Mouse (Mus musculus): ENCODE measurements around the gene Hmgcl. TPM values are rescaled to one million over a fixed set of nuclear protein-coding genes. Genes with fewer than 3 reads are reported as not detected.

The Hmgcl gene
- 10 to 100 TPM; 59.2 to 65.1 TPM for total RNA-seq (2023)

DNA sequence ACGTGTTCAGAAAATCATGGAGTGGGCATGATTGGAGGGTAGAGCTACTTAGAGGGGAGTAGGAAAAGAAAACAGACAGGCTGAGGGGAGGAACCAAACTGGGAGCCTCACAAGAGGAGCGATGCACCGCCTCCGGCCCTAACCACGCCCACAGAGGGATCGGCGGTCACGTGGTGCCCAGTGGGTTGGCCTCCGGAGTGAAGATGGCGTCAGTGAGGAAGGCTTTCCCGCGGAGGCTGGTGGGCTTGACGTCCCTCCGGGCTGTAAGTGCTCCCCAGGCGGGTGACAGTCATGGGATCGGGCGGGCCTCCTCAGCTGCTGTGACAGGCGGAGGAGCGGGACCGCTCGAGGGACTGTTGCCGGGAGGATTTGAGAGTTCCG is at the start of gene Hmgcl:
TSS of gene Hmgcl (plus strand) at position 171 of the 381 bp plus-strand sequence.

DNA sequence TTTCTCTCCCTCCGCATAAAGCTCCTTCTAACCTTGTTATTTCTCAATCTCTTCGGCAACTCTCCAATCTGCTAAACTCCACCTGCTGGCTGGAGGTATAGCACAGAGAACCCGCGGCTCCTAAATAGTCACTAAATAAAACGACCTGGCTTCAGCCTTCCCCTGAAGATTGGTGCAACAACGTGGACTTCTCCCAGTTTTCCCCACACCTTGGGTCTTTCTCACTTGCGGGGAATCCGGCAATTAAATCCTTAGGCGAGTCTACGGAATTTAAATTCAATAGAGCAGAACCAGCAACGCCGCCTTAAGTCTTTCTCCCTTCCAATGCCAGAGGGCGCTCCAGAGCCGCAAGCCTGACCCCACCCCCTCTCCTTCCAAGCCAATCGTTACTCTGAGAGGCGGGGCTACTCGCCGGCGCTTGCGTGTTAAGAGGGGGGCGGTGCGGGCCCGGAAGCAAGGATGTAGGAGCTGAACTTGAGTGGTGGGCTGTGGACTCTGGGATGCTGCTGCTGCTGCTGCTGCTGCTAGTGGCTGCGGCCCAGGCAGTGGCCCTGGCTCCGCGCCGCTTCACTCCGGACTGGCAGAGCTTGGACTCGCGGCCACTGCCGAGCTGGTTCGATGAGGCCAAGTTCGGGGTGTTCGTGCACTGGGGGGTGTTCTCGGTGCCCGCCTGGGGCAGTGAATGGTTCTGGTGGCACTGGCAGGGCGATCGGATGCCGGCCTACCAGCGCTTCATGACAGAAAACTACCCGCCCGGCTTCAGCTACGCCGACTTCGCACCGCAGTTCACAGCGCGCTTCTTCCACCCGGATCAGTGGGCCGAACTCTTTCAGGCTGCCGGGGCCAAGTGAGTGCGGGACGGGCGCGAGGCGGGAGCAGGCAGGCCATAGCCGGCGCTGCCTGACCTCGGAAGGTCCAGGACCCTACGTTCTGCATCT is 25.7 kb upstream of the Hmgcl start, which contains the start of gene Fuca1:
TSS of gene Fuca1 (plus strand) at position 432 of the 938 bp plus-strand sequence.

DNA sequence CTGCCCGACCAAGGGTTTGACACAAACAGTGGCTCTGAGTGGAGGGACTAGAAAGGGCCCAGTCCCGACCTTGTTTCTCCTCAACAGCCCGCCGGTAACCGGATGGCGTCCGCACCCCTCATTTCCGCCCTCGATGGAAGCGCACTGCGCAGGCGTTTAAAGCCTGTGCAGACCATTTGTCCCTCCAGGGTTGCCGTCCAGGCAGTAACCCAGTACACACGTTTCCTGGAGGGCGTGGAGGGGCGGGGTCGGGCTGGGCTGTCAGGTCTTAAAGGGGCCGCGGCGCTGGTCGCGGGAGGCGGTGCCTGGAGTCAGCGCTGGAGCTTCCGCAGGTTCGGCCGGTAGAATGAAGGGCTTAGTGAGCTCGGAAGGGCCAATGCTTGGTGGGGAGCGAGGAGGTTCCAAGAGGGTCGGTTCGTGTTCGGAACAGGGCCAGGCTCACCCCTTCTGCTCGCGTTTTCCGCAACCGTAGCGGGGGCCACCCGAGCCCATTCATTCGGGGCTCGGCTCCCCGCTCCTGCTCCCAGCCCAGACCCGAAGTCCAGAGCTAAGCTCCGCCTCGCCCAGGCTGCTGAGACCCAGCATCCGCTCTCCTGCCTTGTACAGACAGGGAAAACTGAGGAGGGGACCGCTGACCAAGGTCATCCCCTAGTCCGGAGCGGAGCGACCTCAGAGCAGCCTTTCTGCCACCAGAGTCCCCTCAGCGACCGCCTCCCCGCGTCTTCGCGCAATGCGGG is 17.4 kb downstream of the Hmgcl start, which contains the start of gene Gale:
TSS of gene Gale (plus strand) at position 271 of the 737 bp plus-strand sequence.

DNA sequence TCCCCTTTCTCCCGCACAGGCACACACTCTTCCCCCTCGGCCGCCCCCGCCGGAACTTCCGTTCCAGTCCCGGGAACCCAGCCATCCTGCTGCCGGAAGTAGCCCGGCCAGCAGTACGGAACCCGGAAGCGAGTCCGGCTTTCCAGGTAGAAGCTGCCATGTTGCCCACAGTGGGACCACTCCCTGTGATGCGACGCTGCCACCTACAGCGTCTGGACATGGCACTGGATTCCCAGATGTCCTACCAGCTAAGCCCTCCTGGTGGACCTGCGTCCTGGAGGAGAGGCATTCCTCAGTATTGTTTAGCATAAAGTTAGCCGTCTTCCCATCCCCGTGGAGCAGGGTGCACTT is 26.3 kb downstream of the Hmgcl start, which contains the start of gene Lypla2:
TSS of gene Lypla2 (minus strand) at position 71 of the 351 bp plus-strand sequence.

DNA sequence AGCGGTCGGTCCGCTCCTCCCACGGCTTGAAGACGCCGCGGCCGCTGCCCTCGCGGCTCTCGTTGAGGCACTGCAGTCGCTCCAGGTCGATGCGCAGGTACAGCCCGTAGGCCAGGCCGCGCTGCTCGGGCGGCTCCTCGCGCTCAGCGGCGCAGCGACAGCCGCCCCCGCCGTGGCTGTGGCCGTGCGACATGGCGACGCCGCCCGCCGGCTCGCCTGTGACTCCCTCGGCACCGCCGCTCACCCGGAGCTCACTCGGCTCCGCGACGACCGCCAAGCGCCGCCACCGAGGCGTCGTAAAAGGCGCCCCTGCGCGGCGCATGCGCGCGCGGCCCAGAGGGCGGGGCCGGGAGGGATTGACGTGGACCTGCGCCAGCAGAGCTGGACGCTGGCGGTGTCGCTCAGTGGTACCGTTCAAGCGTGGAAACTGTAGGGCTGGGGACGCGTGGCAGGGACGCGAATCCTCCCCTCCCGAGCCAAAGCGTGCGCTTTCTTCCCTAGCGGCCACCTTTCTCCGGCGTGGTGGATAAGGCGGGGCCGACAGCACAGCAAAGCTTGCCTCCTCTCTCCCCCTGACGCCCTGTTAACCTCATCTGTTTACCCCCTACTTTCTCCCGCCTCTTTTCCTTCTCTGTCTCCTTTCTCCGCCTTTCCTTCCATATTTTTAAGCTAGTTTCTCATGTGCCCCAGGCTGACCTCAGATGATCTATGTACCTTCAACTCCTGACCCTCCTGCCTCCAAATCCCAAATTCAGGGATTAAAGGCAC is 40.9 kb downstream of the Hmgcl start, which contains the start of gene Pithd1:
TSS of gene Pithd1 (minus strand) at position 322 of the 768 bp plus-strand sequence.

Other genes with a start within 250 kb of the Hmgcl start
- gene Il22ra1, start 218.3 kb upstream of the Hmgcl start, total RNA-seq (2023), result not detected
- gene Myom3, start 186.7 kb upstream of the Hmgcl start, total RNA-seq (2023), result under 1 TPM in 1 of 2 experiments, not detected in 1; 0.24 TPM
- 100 to 1,000 TPM; 100 to 109 TPM for gene Srsf10, start 90.7 kb upstream of the Hmgcl start, total RNA-seq (2023)
- 100 to 1,000 TPM; 137 to 150 TPM for gene Pnrc2, start 72.6 kb upstream of the Hmgcl start, total RNA-seq (2023)
- gene Cnr2, start 51.1 kb upstream of the Hmgcl start, total RNA-seq (2023), result 10 to 100 TPM; 16.9 to 20.3 TPM
- 100 to 1,000 TPM; 186 to 202 TPM for gene Fuca1, start 25.7 kb upstream of the Hmgcl start, total RNA-seq (2023)
- 1 to 10 TPM; 7.9 to 9.4 TPM for gene Gale, start 17.3 kb downstream of the Hmgcl start, total RNA-seq (2023)
- 10 to 100 TPM; 93.1 to 95.1 TPM for gene Lypla2, start 26.2 kb downstream of the Hmgcl start, total RNA-seq (2023)
- 10 to 100 TPM; 23.2 to 23.9 TPM for gene Pithd1, start 40.8 kb downstream of the Hmgcl start, total RNA-seq (2023)
- 10 to 100 TPM; 67.4 to 70.3 TPM for gene Eloa, start 75.3 kb downstream of the Hmgcl start, total RNA-seq (2023)
- gene Rpl11, start 107.0 kb downstream of the Hmgcl start, total RNA-seq (2023), result 100 to 1,000 TPM; 643 to 744 TPM
- gene Id3, start 197.0 kb downstream of the Hmgcl start, total RNA-seq (2023), result 10 to 100 TPM; 38.4 to 43.4 TPM
- 10 to 100 TPM; 40.7 to 45.3 TPM for gene E2f2, start 225.9 kb downstream of the Hmgcl start, total RNA-seq (2023)

All from monocyte, adult 59 days (primary cell).